Mouse (Mus musculus): ENCODE data around the gene Usp53.

DNA sequence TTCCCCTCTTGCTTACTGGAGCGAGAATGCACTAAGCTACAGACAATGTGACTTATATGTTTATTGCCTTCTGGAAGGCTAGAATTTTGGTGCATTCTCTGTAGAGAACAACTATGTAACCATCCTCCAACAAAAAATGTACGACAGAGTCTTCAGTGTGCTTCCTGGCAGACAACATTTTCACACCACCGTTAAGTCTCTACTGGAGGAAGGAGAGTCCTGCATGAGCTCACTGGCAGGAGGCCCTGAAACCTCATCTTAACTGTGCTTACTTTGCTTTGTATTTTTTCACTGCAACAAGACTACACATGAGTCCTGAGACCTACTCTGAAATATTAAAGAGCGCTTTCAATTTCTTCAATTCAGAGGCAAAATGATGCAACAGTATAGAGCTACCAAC is 8.9 kb downstream of the Usp53 start:
- no peak for TF ChIP-seq POLR2A (IDR thresholded peaks at IDR 0.05; ENCODE audit: insufficient read length, low read depth)
- TF ChIP-seq MAX (IDR thresholded peaks at IDR 0.05; ENCODE audit: low read depth): no peak
- TF ChIP-seq MYOG (IDR thresholded peaks at IDR 0.05; ENCODE audit: control insufficient read depth in 1 of 3, insufficient read depth in 1 of 3, insufficient read length in 2 of 3, low read depth in 2 of 3): no peak
- TF ChIP-seq SRF (IDR thresholded peaks at IDR 0.05; ENCODE audit: control insufficient read depth, insufficient read length, low read depth): no peak
- TF ChIP-seq USF1 (IDR thresholded peaks at IDR 0.05; ENCODE audit: low read depth): no peak
- no peak for TF ChIP-seq TCF12 (IDR thresholded peaks at IDR 0.05; ENCODE audit: insufficient read depth, poor library complexity, severe bottlenecking)
- no peak for TF ChIP-seq POLR2AphosphoS2 (IDR thresholded peaks at IDR 0.05; ENCODE audit: insufficient read length, low read depth)
- no peak for TF ChIP-seq E2F4 (IDR thresholded peaks at IDR 0.05; ENCODE audit: insufficient read depth)
- TF ChIP-seq MYOD1 (IDR thresholded peaks at IDR 0.05; ENCODE audit: control insufficient read depth in 1 of 3, insufficient read length in 2 of 3, low read depth in 2 of 3): no peak
- no peak for TF ChIP-seq CEBPB (IDR thresholded peaks at IDR 0.05; ENCODE audit: insufficient read depth, poor library complexity, severe bottlenecking)
